Mouse (Mus musculus): ENCODE results near the gene Asb15. TPM values are rescaled to one million over a fixed set of nuclear protein-coding genes. Genes with fewer than 3 reads are reported as not detected.

Asb15 gene
- total and polyA plus RNA-seq, 3 experiments, result not detected

DNA sequence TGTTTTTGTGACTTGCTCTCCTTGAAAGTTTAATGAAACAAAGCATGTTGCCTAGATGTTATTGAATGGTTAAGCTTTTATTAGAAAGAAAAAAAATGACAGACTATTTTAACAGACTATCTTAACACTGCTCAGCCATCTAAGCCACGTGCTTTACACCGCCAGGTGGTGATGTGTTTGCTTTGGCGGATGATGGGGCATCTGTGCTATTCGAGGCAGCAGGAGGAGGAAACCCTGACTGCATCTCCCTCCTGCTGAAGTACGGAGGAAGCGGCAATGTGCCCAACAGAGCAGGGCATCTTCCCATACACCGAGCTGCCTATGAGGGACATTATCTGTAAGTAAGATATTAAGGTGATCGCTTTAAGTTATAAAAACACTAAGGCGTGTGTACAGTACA lies 36.1 kb downstream of the Asb15 start:
- no peak overlapping the region for H3K4me3 ChIP-seq (ENCODE audit: control insufficient read depth in 1 of 2, insufficient read depth in 1 of 2, low read depth in 2 of 2, low read length in 2 of 2)
- peaks cover 0 to 1% of the 10 kb centered on the region in 2 experiments; a peak in 1 of 4 replicates for H3K27me3 ChIP-seq (ENCODE audit: control insufficient read depth in 1 of 2, insufficient read depth in 2 of 2, low read length in 2 of 2)
- H3K27ac ChIP-seq (ENCODE audit: control insufficient read depth, low read depth, low read length), result no peak overlapping the region
- TF ChIP-seq USF2 (IDR thresholded peaks at IDR 0.05; ENCODE audit: borderline replicate concordance in 1 of 2, insufficient read depth in 1 of 2, low read depth in 1 of 2, low read length in 2 of 2), result no peak
- TF ChIP-seq POLR2AphosphoS5 (IDR thresholded peaks at IDR 0.05; ENCODE audit: borderline replicate concordance, low read depth, low read length), result no peak
- no peak for TF ChIP-seq TBP (IDR thresholded peaks at IDR 0.05; ENCODE audit: low read depth, low read length)
- TF ChIP-seq GABPA (IDR thresholded peaks at IDR 0.05; ENCODE audit: low read depth, low read length), result no peak
- no peak for TF ChIP-seq SMC3 (IDR thresholded peaks at IDR 0.05; ENCODE audit: low read depth, low read length)
- no peak for TF ChIP-seq ZMIZ1 (IDR thresholded peaks at IDR 0.05; ENCODE audit: low read depth, low read length)
- TF ChIP-seq EP300 (IDR thresholded peaks at IDR 0.05; ENCODE audit: low read depth in 1 of 2, low read length in 2 of 2), result no peak
- TF ChIP-seq CHD2 (IDR thresholded peaks at IDR 0.05; ENCODE audit: low read length), result no peak
- TF ChIP-seq NELFE (IDR thresholded peaks at IDR 0.05; ENCODE audit: low read depth, low read length), result no peak
- TF ChIP-seq HCFC1 (IDR thresholded peaks at IDR 0.05; ENCODE audit: low read depth, low read length), result no peak
- no peak for TF ChIP-seq MAX (IDR thresholded peaks at IDR 0.05; ENCODE audit: low read length)
- TF ChIP-seq MAZ (IDR thresholded peaks at IDR 0.05; ENCODE audit: low read depth, low read length), result no peak
- TF ChIP-seq MYC (IDR thresholded peaks at IDR 0.05; ENCODE audit: low read depth, low read length), result no peak
- no peak for TF ChIP-seq POLR2AphosphoS2 (IDR thresholded peaks at IDR 0.05; ENCODE audit: low read length)
- no peaks in the 10 kb centered on the region for H3K4me1 ChIP-seq (ENCODE audit: control insufficient read depth in 1 of 2, insufficient read depth in 2 of 2, low read length in 2 of 2)
- H3K79me2 ChIP-seq (ENCODE audit: control insufficient read depth, insufficient read depth, low read length, poor library complexity), result no peaks in the 10 kb centered on the region
- H3K9ac ChIP-seq (ENCODE audit: control insufficient read depth, low read depth, low read length, poor library complexity, severe bottlenecking), result no peak overlapping the region
- H3K36me3 ChIP-seq (ENCODE audit: control insufficient read depth in 1 of 2, insufficient read depth in 2 of 2, low read length in 2 of 2), result no peaks in the 10 kb centered on the region
- H3K9me3 ChIP-seq (replicated peaks; ENCODE audit: insufficient read depth, low read length), result no peaks in the 10 kb centered on the region
- DNase-seq (ENCODE audit: low read depth, low spot score), result no peak

- H3K27me3 ChIP-seq (ENCODE audit: control insufficient read depth in 1 of 2, insufficient read depth in 2 of 2, low read length in 2 of 2), result no peaks in the 10 kb centered on the region
Measured at GRCm38 (mm10) chr6:24564886-24565285, 36.9 kb downstream of the Asb15 start.

More at GRCm38 (mm10) chr6:24564886-24565285, 36.9 kb downstream of the Asb15 start:
- Histone ChIP-seq H3K9ac (ENCODE audit: control insufficient read depth, low read depth, low read length, poor library complexity, severe bottlenecking) (no peak overlapping the region), H3K36me3 (ENCODE audit: control insufficient read depth in 1 of 2, insufficient read depth in 2 of 2, low read length in 2 of 2) (no peaks in the 10 kb centered on the region), H3K79me2 (ENCODE audit: control insufficient read depth, insufficient read depth, low read length, poor library complexity) (no peaks in the 10 kb centered on the region), H3K27ac (ENCODE audit: control insufficient read depth, low read depth, low read length) (no peak overlapping the region), H3K9me3 (replicated peaks; ENCODE audit: insufficient read depth, low read length) (no peaks in the 10 kb centered on the region), H3K4me3 (ENCODE audit: control insufficient read depth in 1 of 2, insufficient read depth in 1 of 2, low read depth in 2 of 2, low read length in 2 of 2) (no peak overlapping the region), H3K4me1 (ENCODE audit: control insufficient read depth in 1 of 2, insufficient read depth in 2 of 2, low read length in 2 of 2) (no peaks in the 10 kb centered on the region)
- TF ChIP-seq TCF12 (IDR thresholded peaks at IDR 0.05; ENCODE audit: low read depth, low read length), result no peak
- TF ChIP-seq CTCF (IDR thresholded peaks at IDR 0.05 in 2 of 3, conservative IDR thresholded peaks at IDR 0.05 in 1 of 3; ENCODE audit: control insufficient read depth in 1 of 3, insufficient read depth in 1 of 3, low read depth in 2 of 3, low read length in 3 of 3, poor library complexity in 1 of 3, severe bottlenecking in 1 of 3), result no peak
- TF ChIP-seq MXI1 (IDR thresholded peaks at IDR 0.05; ENCODE audit: low read depth, low read length), result no peak
- no peak for TF ChIP-seq HCFC1 (IDR thresholded peaks at IDR 0.05; ENCODE audit: low read depth, low read length)
- no peak for TF ChIP-seq BHLHE40 (IDR thresholded peaks at IDR 0.05; ENCODE audit: borderline replicate concordance, low read depth, low read length)
- TF ChIP-seq ZNF384 (IDR thresholded peaks at IDR 0.05; ENCODE audit: low read depth, low read length), result no peak
- TF ChIP-seq GATA1 (IDR thresholded peaks at IDR 0.05; ENCODE audit: low read depth, low read length), result no peak
- TF ChIP-seq MAZ (IDR thresholded peaks at IDR 0.05; ENCODE audit: low read depth, low read length), result no peak
- TF ChIP-seq USF2 (IDR thresholded peaks at IDR 0.05; ENCODE audit: borderline replicate concordance in 1 of 2, insufficient read depth in 1 of 2, low read depth in 1 of 2, low read length in 2 of 2), result no peak
- TF ChIP-seq SMC3 (IDR thresholded peaks at IDR 0.05; ENCODE audit: low read depth, low read length), result no peak
- no peak for TF ChIP-seq POLR2AphosphoS2 (IDR thresholded peaks at IDR 0.05; ENCODE audit: low read length)
- no peak for TF ChIP-seq RCOR1 (IDR thresholded peaks at IDR 0.05; ENCODE audit: low read depth, low read length)
- no peak for DNase-seq (ENCODE audit: low read depth, low spot score)
